Mouse (Mus musculus) stomach, postnatal 0 days (tissue): ENCODE measurements at regions not wholly inside any gene's neighbourhood (a gene's known extent, or its start where the extent isn't known, plus 50 kb on each side); places are given as distances from the start of the nearest gene placed in this dataset.
A peak's percentile ranks its signal among the peaks of the same experiment; 100 is the strongest.

Experiments used
- ATAC-seq: fragments of 200-750 bp; cut with Nextera tagmentation; 2 replicates; pipeline ENCODE4 v1.8.0; 2017; ENCODE audit not compliant: low FRiP score, low TSS enrichment
- DNase-seq: peaks from one replicate; pipeline ENCODE4 v3.0.0-alpha.2; 2016; ENCODE audit warnings: low spot score
- H3K27ac ChIP-seq: fragments of 300-500 bp; sonication (generic); replicated peaks from 2 replicates; pipeline ENCODE4 v1.5.1; 2014; ENCODE audit warnings: mild to moderate bottlenecking, control low read depth
- H3K27me3 ChIP-seq: fragments of 300-500 bp; sonication (generic); 2 replicates; pipeline ENCODE4 v1.6.1; 2014; ENCODE audit warnings: low read length; ENCODE audit not compliant: control insufficient read depth, insufficient read depth
- H3K36me3 ChIP-seq: fragments of 300-500 bp; sonication (generic); 2 replicates; pipeline ENCODE4 v1.6.1; 2014; ENCODE audit warnings: low read length, mixed read lengths; ENCODE audit not compliant: control insufficient read depth, insufficient read depth
- H3K4me1 ChIP-seq: fragments of 300-500 bp; sonication (generic); replicated peaks from 2 replicates; pipeline ENCODE4 v1.6.1; 2014; ENCODE audit warnings: antibody characterized with exemption; ENCODE audit not compliant: control insufficient read depth, insufficient read depth
- H3K4me2 ChIP-seq: fragments of 300-500 bp; sonication (generic); replicated peaks from 2 replicates; pipeline ENCODE4 v1.6.1; 2014; ENCODE audit warnings: low read depth, mild to moderate bottlenecking, control low read depth, moderate library complexity
- H3K4me3 ChIP-seq: fragments of 300-500 bp; sonication (generic); 2 replicates; pipeline ENCODE4 v1.5.1; 2014; ENCODE audit warnings: low read depth, low read length, control low read depth
- H3K9ac ChIP-seq: fragments of 300-500 bp; sonication (generic); 2 replicates; pipeline ENCODE4 v1.6.1; 2014; ENCODE audit warnings: mild to moderate bottlenecking, low read length, control low read depth, mixed read lengths
- H3K9me3 ChIP-seq: fragments of 300-500 bp; sonication (generic); 2 replicates; pipeline ENCODE4 v1.6.1; 2016; ENCODE audit warnings: low read length; ENCODE audit not compliant: control insufficient read depth
- CTCF ChIP-seq: IDR thresholded peaks from 2 replicates; pipeline ENCODE4 v1.5.1; 2016; ENCODE audit warnings: antibody characterized with exemption, low read depth, mild to moderate bottlenecking, moderate library complexity
- EP300 ChIP-seq: optimal IDR thresholded peaks from 2 replicates; pipeline ENCODE3; 2016; ENCODE audit warnings: antibody characterized with exemption
- WGBS: fragments of 180-500 bp; shearing (Covaris S2); extraction: QIAGEN DNeasy Blood & Tissue Kit; methylation state at CpG from one replicate; pipeline ENCODE4 v1.1.7; 2014; 5-methylcytosine and 5-hydroxymethylcytosine counted together

GRCm38 (mm10) chr5:64714221-64714653, 89.0 kb upstream of the Klf3 start:
- ATAC-seq (no peak), DNase-seq (no peak)
- Histone ChIP-seq H3K27ac (no peak overlapping the region), H3K27me3 (no peaks in the 10 kb centered on the region), H3K4me1 (no peaks in the 10 kb centered on the region), H3K4me3 (no peak overlapping the region), H3K4me2 (no peak overlapping the region), H3K9ac (no peak overlapping the region), H3K9me3 (no peaks in the 10 kb centered on the region), H3K36me3 (no peaks in the 10 kb centered on the region)
- TF ChIP-seq CTCF (no peak), EP300 (no peak)
- WGBS, result 66% methylated on average over 10 of the region's 10 CpGs

DNA sequence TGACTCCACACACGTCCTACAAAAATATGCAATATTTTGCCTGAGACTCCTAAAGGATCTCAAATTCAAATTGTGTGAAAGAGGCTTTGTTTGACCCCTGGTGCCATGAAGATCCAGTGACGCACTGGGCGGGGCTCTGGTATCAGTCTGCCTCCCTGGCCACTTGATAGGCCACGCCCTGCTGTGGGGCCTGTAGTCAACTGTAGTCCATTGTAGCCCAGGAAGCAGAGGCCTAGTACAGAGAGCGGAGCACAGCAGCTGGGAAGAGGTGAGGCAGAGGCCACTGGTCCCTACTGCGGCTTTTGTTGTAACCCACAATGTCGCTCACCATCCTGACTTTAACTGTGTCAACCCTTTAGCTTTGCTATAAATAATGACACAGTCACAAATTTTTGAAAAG, 88.5 kb upstream of the Klf3 start:
- Histone ChIP-seq H3K27ac (no peak overlapping the region), H3K9me3 (no peaks in the 10 kb centered on the region), H3K9ac (no peak overlapping the region), H3K4me3 (no peak overlapping the region), H3K27me3 (no peaks in the 10 kb centered on the region), H3K4me1 (no peaks in the 10 kb centered on the region), H3K36me3 (no peaks in the 10 kb centered on the region), H3K4me2 (no peak overlapping the region)
- ATAC-seq (peak; percentile 78), DNase-seq (peak; percentile 70)
- TF ChIP-seq EP300 (no peak), CTCF (no peak)
- 79% methylated on average over 7 of the region's 7 CpGs for WGBS

DNA sequence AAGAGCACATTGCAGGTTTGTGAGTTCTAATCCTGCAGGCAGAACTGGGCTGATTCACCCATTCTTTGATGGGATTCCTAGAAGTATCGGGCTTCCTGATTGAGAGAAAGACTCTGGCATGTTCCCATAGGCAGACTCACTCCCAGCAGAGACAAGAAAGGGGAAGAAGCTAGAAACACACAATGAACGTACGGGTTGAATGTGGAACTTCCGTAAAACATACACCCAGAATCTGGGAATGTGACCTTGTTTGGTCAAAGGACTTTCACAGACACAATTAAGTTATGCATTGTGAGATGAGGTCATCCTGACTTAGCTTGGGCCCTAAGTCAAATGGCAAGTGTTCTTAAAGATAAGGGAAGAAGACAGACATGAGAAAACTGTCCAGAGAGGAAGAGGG, 86.6 kb upstream of the Klf3 start:
- ATAC-seq (no peak), DNase-seq (no peak)
- WGBS, result 81% methylated on average over 4 of the region's 4 CpGs
- H3K27me3 ChIP-seq, result no peaks in the 10 kb centered on the region
- H3K4me2 ChIP-seq, result no peak overlapping the region
- H3K9ac ChIP-seq, result no peak overlapping the region
- TF ChIP-seq CTCF (no peak), EP300 (no peak)
- H3K4me3 ChIP-seq, result no peak overlapping the region
- no peaks in the 10 kb centered on the region for H3K4me1 ChIP-seq
- no peak overlapping the region for H3K27ac ChIP-seq
- H3K36me3 ChIP-seq, result no peaks in the 10 kb centered on the region
- H3K9me3 ChIP-seq, result no peaks in the 10 kb centered on the region

GRCm38 (mm10) chr5:64722211-64722610, 81.0 kb upstream of the Klf3 start:
- no peaks in the 10 kb centered on the region for H3K9me3 ChIP-seq
- no peak overlapping the region for H3K4me2 ChIP-seq
- DNase-seq (no peak), ATAC-seq (no peak)
- H3K27ac ChIP-seq, result no peak overlapping the region
- H3K27me3 ChIP-seq, result no peaks in the 10 kb centered on the region
- no peak overlapping the region for H3K4me3 ChIP-seq
- TF ChIP-seq CTCF (no peak), EP300 (no peak)
- no peaks in the 10 kb centered on the region for H3K36me3 ChIP-seq
- H3K4me1 ChIP-seq, result no peaks in the 10 kb centered on the region
- no peak overlapping the region for H3K9ac ChIP-seq

- Histone ChIP-seq H3K4me3 (no peak overlapping the region), H3K27ac (no peak overlapping the region), H3K36me3 (no peaks in the 10 kb centered on the region), H3K4me1 (no peaks in the 10 kb centered on the region), H3K4me2 (no peak overlapping the region), H3K9me3 (no peaks in the 10 kb centered on the region), H3K27me3 (no peaks in the 10 kb centered on the region), H3K9ac (no peak overlapping the region)
- WGBS, result 73% methylated on average over 2 of the region's 2 CpGs
- DNase-seq (no peak), ATAC-seq (no peak)
- TF ChIP-seq CTCF, result no peak
- no peak for TF ChIP-seq EP300
Observed at GRCm38 (mm10) chr5:64727847-64728246, 75.3 kb upstream of the Klf3 start.

- Histone ChIP-seq H3K27ac (no peak overlapping the region), H3K4me2 (no peak overlapping the region), H3K4me3 (no peak overlapping the region), H3K36me3 (no peaks in the 10 kb centered on the region), H3K4me1 (no peaks in the 10 kb centered on the region), H3K27me3 (no peaks in the 10 kb centered on the region), H3K9me3 (no peaks in the 10 kb centered on the region), H3K9ac (no peak overlapping the region)
- 96% methylated on average over 3 of the region's 3 CpGs for WGBS
- DNase-seq (no peak), ATAC-seq (no peak)
- TF ChIP-seq CTCF (no peak), EP300 (no peak)
Observed at GRCm38 (mm10) chr5:64732356-64732755, 70.8 kb upstream of the Klf3 start.
